Mouse (Mus musculus): ENCODE measurements around the gene Neu2. TPM values are rescaled to one million over a fixed set of nuclear protein-coding genes. Genes with fewer than 3 reads are reported as not detected.

The Neu2 gene
- polyA plus RNA-seq, 1 experiment: not detected

GRCm38 (mm10) chr1:87632163-87632562 is 122.5 kb downstream of the Neu2 start:
- Histone ChIP-seq H3K27ac (ENCODE audit: insufficient read depth, low read depth, low read length) (no peak overlapping the region), H3K4me1 (ENCODE audit: control insufficient read depth, insufficient read depth, low read length) (no peaks in the 10 kb centered on the region), H3K4me3 (ENCODE audit: insufficient read depth, low read depth, low read length) (no peak overlapping the region)
- TF ChIP-seq POLR2A (IDR thresholded peaks at IDR 0.05; ENCODE audit: insufficient read depth, low read depth, low read length) (no peak), CTCF (IDR thresholded peaks at IDR 0.05; ENCODE audit: insufficient read depth, low read depth, low read length) (no peak)
- 82% methylated on average over 6 of the region's 6 CpGs for WGBS

- no peak overlapping the region for H3K4me3 ChIP-seq (ENCODE audit: insufficient read depth, low read depth, low read length)
- no peak for TF ChIP-seq CTCF (IDR thresholded peaks at IDR 0.05; ENCODE audit: insufficient read depth, low read depth, low read length)
- TF ChIP-seq POLR2A (IDR thresholded peaks at IDR 0.05; ENCODE audit: insufficient read depth, low read depth, low read length): no peak
- H3K27ac ChIP-seq (ENCODE audit: insufficient read depth, low read depth, low read length): no peak overlapping the region
- H3K4me1 ChIP-seq (ENCODE audit: control insufficient read depth, insufficient read depth, low read length): peaks cover 2% of the 10 kb centered on the region; the same call in 1 of the 2 replicates
- 91% methylated on average over 12 of the region's 12 CpGs for WGBS
Measured at GRCm38 (mm10) chr1:87636716-87637117, 127.0 kb downstream of the Neu2 start.

GRCm38 (mm10) chr1:87637121-87637877 is 127.6 kb downstream of the Neu2 start:
- peaks cover 2% of the 10 kb centered on the region; the same call in 1 of the 2 replicates for H3K4me1 ChIP-seq (ENCODE audit: control insufficient read depth, insufficient read depth, low read length)
- no peak overlapping the region for H3K27ac ChIP-seq (ENCODE audit: insufficient read depth, low read depth, low read length)
- no peak overlapping the region for H3K4me3 ChIP-seq (ENCODE audit: insufficient read depth, low read depth, low read length)
- whole genome bisulfite sequencing: 94% methylated on average over 4 of the region's 4 CpGs
- no peak for TF ChIP-seq CTCF (IDR thresholded peaks at IDR 0.05; ENCODE audit: insufficient read depth, low read depth, low read length)
- no peak for TF ChIP-seq POLR2A (IDR thresholded peaks at IDR 0.05; ENCODE audit: insufficient read depth, low read depth, low read length)

- WGBS: 89% methylated on average over 4 of the region's 4 CpGs
- Histone ChIP-seq H3K4me1 (ENCODE audit: control insufficient read depth, insufficient read depth, low read length) (peaks cover 2% of the 10 kb centered on the region; the same call in 1 of the 2 replicates), H3K27ac (ENCODE audit: insufficient read depth, low read depth, low read length) (no peak overlapping the region), H3K4me3 (ENCODE audit: insufficient read depth, low read depth, low read length) (no peak overlapping the region)
- TF ChIP-seq CTCF (IDR thresholded peaks at IDR 0.05; ENCODE audit: insufficient read depth, low read depth, low read length): no peak
- no peak for TF ChIP-seq POLR2A (IDR thresholded peaks at IDR 0.05; ENCODE audit: insufficient read depth, low read depth, low read length)
Measured at GRCm38 (mm10) chr1:87637878-87638600, 128.3 kb downstream of the Neu2 start.

- 91% methylated on average over 8 of the region's 8 CpGs for WGBS
- TF ChIP-seq POLR2A (IDR thresholded peaks at IDR 0.05; ENCODE audit: insufficient read depth, low read depth, low read length): no peak
- TF ChIP-seq CTCF (IDR thresholded peaks at IDR 0.05; ENCODE audit: insufficient read depth, low read depth, low read length): no peak
Measured at GRCm38 (mm10) chr1:87639724-87640123, 130.0 kb downstream of the Neu2 start.

GRCm38 (mm10) chr1:87640165-87640661 is 130.5 kb downstream of the Neu2 start:
- H3K27ac ChIP-seq (ENCODE audit: insufficient read depth, low read depth, low read length): no peak overlapping the region

More at GRCm38 (mm10) chr1:87639724-87640123, 130.0 kb downstream of the Neu2 start:
- Histone ChIP-seq H3K4me3 (ENCODE audit: insufficient read depth, low read depth, low read length) (no peak overlapping the region), H3K27ac (ENCODE audit: insufficient read depth, low read depth, low read length) (no peak overlapping the region), H3K4me1 (ENCODE audit: control insufficient read depth, insufficient read depth, low read length) (peaks cover 2% of the 10 kb centered on the region; the same call in 1 of the 2 replicates)

GRCm38 (mm10) chr1:87643016-87643415 is 133.3 kb downstream of the Neu2 start:
- 87% methylated on average over 7 of the region's 7 CpGs for WGBS
- no peaks in the 10 kb centered on the region for H3K4me1 ChIP-seq (ENCODE audit: control insufficient read depth, insufficient read depth, low read length)
- H3K4me3 ChIP-seq (ENCODE audit: insufficient read depth, low read depth, low read length): no peak overlapping the region
- H3K27ac ChIP-seq (ENCODE audit: insufficient read depth, low read depth, low read length): no peak overlapping the region
- TF ChIP-seq CTCF (IDR thresholded peaks at IDR 0.05; ENCODE audit: insufficient read depth, low read depth, low read length): no peak
- TF ChIP-seq POLR2A (IDR thresholded peaks at IDR 0.05; ENCODE audit: insufficient read depth, low read depth, low read length): no peak

More at GRCm38 (mm10) chr1:87640165-87640661, 130.5 kb downstream of the Neu2 start:
- Histone ChIP-seq H3K4me3 (ENCODE audit: insufficient read depth, low read depth, low read length) (no peak overlapping the region), H3K4me1 (ENCODE audit: control insufficient read depth, insufficient read depth, low read length) (peaks cover 2% of the 10 kb centered on the region; the same call in 1 of the 2 replicates)
- 77% methylated on average over 17 of the region's 17 CpGs for WGBS
- TF ChIP-seq POLR2A (IDR thresholded peaks at IDR 0.05; ENCODE audit: insufficient read depth, low read depth, low read length): no peak
- TF ChIP-seq CTCF (IDR thresholded peaks at IDR 0.05; ENCODE audit: insufficient read depth, low read depth, low read length): no peak

GRCm38 (mm10) chr1:87645041-87645440 is 135.4 kb downstream of the Neu2 start:
- Histone ChIP-seq H3K27ac (ENCODE audit: insufficient read depth, low read depth, low read length) (no peak overlapping the region), H3K4me3 (ENCODE audit: insufficient read depth, low read depth, low read length) (no peak overlapping the region), H3K4me1 (ENCODE audit: control insufficient read depth, insufficient read depth, low read length) (no peaks in the 10 kb centered on the region)
- 70% methylated on average over 7 of the region's 7 CpGs for WGBS
- TF ChIP-seq POLR2A (IDR thresholded peaks at IDR 0.05; ENCODE audit: insufficient read depth, low read depth, low read length): no peak
- TF ChIP-seq CTCF (IDR thresholded peaks at IDR 0.05; ENCODE audit: insufficient read depth, low read depth, low read length): no peak

- H3K4me3 ChIP-seq (ENCODE audit: insufficient read depth, low read depth, low read length): no peak overlapping the region
- 85% methylated on average over 6 of the region's 6 CpGs for WGBS
- no peak for TF ChIP-seq POLR2A (IDR thresholded peaks at IDR 0.05; ENCODE audit: insufficient read depth, low read depth, low read length)
- TF ChIP-seq CTCF (IDR thresholded peaks at IDR 0.05; ENCODE audit: insufficient read depth, low read depth, low read length): no peak
- H3K27ac ChIP-seq (ENCODE audit: insufficient read depth, low read depth, low read length): no peak overlapping the region
- H3K4me1 ChIP-seq (ENCODE audit: control insufficient read depth, insufficient read depth, low read length): peaks cover 3% of the 10 kb centered on the region; the same call in 1 of the 2 replicates
Measured at GRCm38 (mm10) chr1:87645748-87646147, 136.1 kb downstream of the Neu2 start.

Other genes with a start within 250 kb of the Neu2 start
- gene Efhd1, start 245.5 kb upstream of the Neu2 start, polyA plus RNA-seq (2012; ENCODE audit: insufficient read depth, insufficient read length, low replicate concordance, missing spikeins): not detected in 2 replicates
- gene Gigyf2, start 182.9 kb upstream of the Neu2 start, polyA plus RNA-seq (2012; ENCODE audit: insufficient read depth, insufficient read length, low replicate concordance, missing spikeins): 228 TPM in 1 of 2 replicates, not detected in the other
- not detected in 2 replicates for gene Kcnj13, start 115.2 kb upstream of the Neu2 start, polyA plus RNA-seq (2012; ENCODE audit: insufficient read depth, insufficient read length, low replicate concordance, missing spikeins)
- not detected in 2 replicates for gene Snorc, start 39.6 kb upstream of the Neu2 start, polyA plus RNA-seq (2012; ENCODE audit: insufficient read depth, insufficient read length, low replicate concordance, missing spikeins)
- not detected in 2 replicates for gene Ngef, start 64.0 kb downstream of the Neu2 start, polyA plus RNA-seq (2012; ENCODE audit: insufficient read depth, insufficient read length, low replicate concordance, missing spikeins)
- not detected in 2 replicates for gene Inpp5d, start 110.4 kb downstream of the Neu2 start, polyA plus RNA-seq (2012; ENCODE audit: insufficient read depth, insufficient read length, low replicate concordance, missing spikeins)
- not detected in 2 replicates for gene Atg16l1, start 246.0 kb downstream of the Neu2 start, polyA plus RNA-seq (2012; ENCODE audit: insufficient read depth, insufficient read length, low replicate concordance, missing spikeins)

Measured in olfactory bulb, adult 2 months (tissue).